Comparison of ENCODE assay signal across 8 mouse cellular contexts in the genomic region with DNA sequence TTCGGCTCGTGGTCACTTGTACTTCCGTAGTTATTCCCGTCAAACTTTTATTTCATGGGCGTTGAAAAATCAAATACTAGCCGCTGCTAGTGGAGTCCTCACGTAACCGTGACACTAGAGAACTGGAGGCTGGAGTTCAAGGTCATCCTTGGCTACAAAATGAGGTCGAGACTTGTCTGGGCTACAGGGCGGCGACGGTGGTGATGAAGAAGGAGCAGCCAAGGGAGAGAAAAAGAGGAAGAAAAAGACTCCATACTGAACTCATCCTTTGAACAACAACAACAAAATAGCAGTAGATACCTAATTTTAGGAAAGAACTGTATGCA. TPM values are rescaled to one million over a fixed set of nuclear protein-coding genes. Genes with fewer than 3 reads are reported as not detected.
DNase-seq lines count a peak whose midpoint lies in the region; ATAC-seq and TF ChIP-seq lines count a peak whose summit lies in the region.

No protein-coding gene starts in this region.

- peak overlapping the region; percentile 93 for H3K4me3 ChIP-seq in neural tube, embryonic 11.5 days (ENCODE audit: low read depth, low read length)
- peak overlapping the region; percentile 97 for H3K4me3 ChIP-seq in hindbrain, postnatal 0 days (ENCODE audit: low read length)
- H3K4me3 ChIP-seq in midbrain, embryonic 13.5 days (replicated peaks) = peak overlapping the region; percentile 94

- no peak for TF ChIP-seq CTCF in hindbrain, postnatal 0 days (IDR thresholded peaks at IDR 0.05; ENCODE audit: low read depth)

- peak overlapping the region; percentile 72 for H3K4me2 ChIP-seq in neural tube, embryonic 11.5 days (ENCODE audit: low read depth)
- H3K4me2 ChIP-seq in hindbrain, postnatal 0 days (ENCODE audit: low read depth, low read length) = peak overlapping the region; percentile 67
- H3K4me2 ChIP-seq in midbrain, embryonic 13.5 days (replicated peaks) = peak overlapping the region; percentile 75

- no peaks in the 10 kb centered on the region; the same call in 1 of the 2 replicates for H3K36me3 ChIP-seq in neural tube, embryonic 11.5 days (ENCODE audit: control insufficient read depth, insufficient read depth, low read length)
- 0 out of 2 replicates have a peak, but pooled peaks cover under 1% of the 10 kb centered on the region for H3K36me3 ChIP-seq in hindbrain, postnatal 0 days (ENCODE audit: insufficient read depth, low read length)
- H3K36me3 ChIP-seq in midbrain, embryonic 13.5 days = peaks cover 4% of the 10 kb centered on the region

- peak overlapping the region; percentile 99 for H3K27ac ChIP-seq in neural tube, embryonic 11.5 days (ENCODE audit: low read depth, low read length)
- H3K27ac ChIP-seq in hindbrain, postnatal 0 days = peak overlapping the region; percentile 99
- peak overlapping the region; percentile 99 for H3K27ac ChIP-seq in midbrain, embryonic 13.5 days

- no peaks in the 10 kb centered on the region for H3K9me3 ChIP-seq in neural tube, embryonic 11.5 days (ENCODE audit: control insufficient read depth, low read length)
- no peaks in the 10 kb centered on the region for H3K9me3 ChIP-seq in hindbrain, postnatal 0 days (ENCODE audit: low read length)
- H3K9me3 ChIP-seq in midbrain, embryonic 13.5 days = no peaks in the 10 kb centered on the region

- peak; percentile 73 for DNase-seq in adrenal gland, adult 2 months
- no peak for DNase-seq in adrenal gland, adult 18-20 months (ENCODE audit: low spot score in 2 of 2)
- DNase-seq in neural tube, embryonic 11.5 days (ENCODE audit: low spot score) = no peak
- DNase-seq in neural tube, embryonic 10.5 days (ENCODE audit: extremely low spot score, low spot score) = no peak
- no peak for DNase-seq in hindbrain, postnatal 0 days (ENCODE audit: low spot score)
- DNase-seq in right cerebral cortex, postnatal 36 days (ENCODE audit: low spot score in 2 of 2) = no peak
- no peak for DNase-seq in urinary bladder, postnatal 14 days (ENCODE audit: low spot score)

- peak overlapping the region; percentile 100 for H3K9ac ChIP-seq in neural tube, embryonic 11.5 days (ENCODE audit: low read length)
- peak overlapping the region; percentile 99 for H3K9ac ChIP-seq in hindbrain, postnatal 0 days (replicated peaks; ENCODE audit: low read length)
- H3K9ac ChIP-seq in midbrain, embryonic 13.5 days (replicated peaks) = peak overlapping the region; percentile 97

- under 1% methylated on average over 12 of the region's 12 CpGs for WGBS in neural tube, embryonic 11.5 days
- under 1% methylated on average over 12 of the region's 12 CpGs for whole genome bisulfite sequencing in hindbrain, postnatal 0 days
- under 1% methylated on average over 12 of the region's 12 CpGs for WGBS in midbrain, embryonic 13.5 days

- H3K27me3 ChIP-seq in neural tube, embryonic 11.5 days (ENCODE audit: control insufficient read depth, insufficient read depth, low read length) = no peaks in the 10 kb centered on the region
- no peaks in the 10 kb centered on the region for H3K27me3 ChIP-seq in hindbrain, postnatal 0 days (ENCODE audit: insufficient read depth, low read length)
- 0 out of 2 replicates have a peak, but pooled peaks cover 4% of the 10 kb centered on the region for H3K27me3 ChIP-seq in midbrain, embryonic 13.5 days

- ATAC-seq in neural tube, embryonic 11.5 days (ENCODE audit: insufficient read depth, low FRiP score, low TSS enrichment) = no peak
- ATAC-seq in hindbrain, postnatal 0 days = no peak
- ATAC-seq in midbrain, embryonic 13.5 days = no peak

- H3K4me1 ChIP-seq in neural tube, embryonic 11.5 days (ENCODE audit: control insufficient read depth, insufficient read depth, low read length) = peaks cover 10% of the 10 kb centered on the region
- peaks cover 6% of the 10 kb centered on the region for H3K4me1 ChIP-seq in hindbrain, postnatal 0 days (ENCODE audit: insufficient read depth, low read length)
- peaks cover 25% of the 10 kb centered on the region for H3K4me1 ChIP-seq in midbrain, embryonic 13.5 days (replicated peaks)

RNA-seq across cellular contexts. Expression of a gene that starts 0.7 kb away (rescaled TPM):
- total RNA-seq in adrenal gland, adult 2 months (2021) = 10 to 100 TPM; 70.7 to 81.7 TPM
- polyA plus RNA-seq in adrenal gland, adult 2 months (2012; rRNA removed) = 6.3 and 8.0 TPM in 2 replicates
- total RNA-seq in adrenal gland, adult 18-20 months (2021) = 10 to 100 TPM; 62.6 to 84.1 TPM
- polyA plus RNA-seq in neural tube, embryonic 11.5 days (2014; fragmentation: Nextera tagmentation; extraction: Ambion mirVana) = 36.4 and 36.5 TPM in 2 replicates
- 67.1 and 68.5 TPM in 2 replicates for total RNA-seq in hindbrain, postnatal 0 days (2014; rRNA removed)
- 28.0 and 28.4 TPM in 2 replicates for polyA plus RNA-seq in hindbrain, postnatal 0 days (2015; fragmentation: Nextera tagmentation; extraction: Ambion mirVana)
- polyA plus RNA-seq in midbrain, embryonic 13.5 days (2015; fragmentation: Nextera tagmentation; extraction: Ambion mirVana) = 37.0 and 37.2 TPM in 2 replicates
